Mouse (Mus musculus) layer of hippocampus, postnatal 36 days (tissue): ENCODE results near the gene Atp2c1. TPM values are rescaled to one million over a fixed set of nuclear protein-coding genes. Genes with fewer than 3 reads are reported as not detected.

Experiments
- DNase-seq, 2 experiments: peaks; one replicate each; pipeline ENCODE4 v3.0.0; 2022
- total RNA-seq, 2 experiments: library from RNA; stranded (reverse); gene quantifications; 2 replicates each; pipeline ENCODE4 v1.2.3; 2021

Atp2c1 gene
- total RNA-seq, 2 experiments from 2014 or later = 254 to 255 TPM

DNA sequence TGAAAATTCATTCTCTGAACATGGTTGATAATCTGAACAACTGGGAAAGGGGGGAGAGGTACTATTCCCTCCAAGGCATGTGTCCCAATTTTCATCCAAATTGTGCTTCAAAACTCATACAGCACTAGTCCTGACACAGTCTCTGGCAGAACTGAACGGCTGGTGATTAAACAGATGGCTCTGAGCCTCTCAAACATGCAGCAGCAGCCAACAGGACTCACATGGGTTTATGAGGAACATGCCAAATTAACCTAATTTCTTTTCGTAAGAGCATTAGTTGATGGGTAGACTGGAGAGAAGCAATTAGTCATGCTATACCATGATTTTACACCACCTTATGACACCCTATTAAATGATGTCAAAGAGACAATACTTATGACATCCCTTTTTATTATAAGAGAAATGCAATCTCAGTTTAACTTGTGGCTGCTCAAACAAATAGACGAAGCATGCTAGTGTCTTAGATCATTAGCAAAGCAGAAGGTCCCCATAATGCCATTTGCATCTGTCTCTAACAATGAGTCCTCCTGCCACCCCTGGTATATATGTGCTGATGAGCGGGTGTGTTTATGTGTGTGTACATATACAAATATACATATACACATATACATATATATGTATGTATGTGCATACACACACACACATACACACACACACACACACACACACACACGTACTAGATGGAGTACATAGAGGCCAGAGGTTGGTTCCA lies 163.4 kb downstream of the Atp2c1 start:
- peak; percentile 38 to 43 for DNase-seq

DNA sequence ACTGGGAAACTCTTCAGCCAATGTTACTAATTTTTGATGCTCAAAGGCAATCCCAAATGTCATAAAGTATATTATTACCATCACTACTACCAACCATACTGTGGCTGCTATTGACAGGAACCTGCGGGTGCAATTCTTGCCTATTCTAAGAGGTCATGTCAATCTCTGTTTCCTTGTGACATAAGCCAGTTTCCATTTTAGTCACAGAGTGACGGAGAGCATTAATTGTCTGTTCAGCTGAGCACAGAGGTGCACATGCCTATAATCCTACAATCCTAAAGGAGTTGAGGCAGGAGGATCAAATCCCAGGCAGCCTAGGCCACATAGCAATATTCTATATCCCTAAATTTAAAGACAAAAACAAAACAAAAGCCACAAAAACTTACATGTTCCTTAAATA lies 164.9 kb downstream of the Atp2c1 start:
- DNase-seq = no peak

Other genes with a start within 250 kb of the Atp2c1 start
- gene Aste1, start 131.9 kb downstream of the Atp2c1 start, total RNA-seq = 10 to 100 TPM in 1 of 2 experiments, 1 to 10 TPM in 1; 9.4 to 11.2 TPM
- gene Nek11, start 131.8 kb downstream of the Atp2c1 start, total RNA-seq = 1 to 10 TPM; 1.4 to 2.0 TPM
- 10 to 100 TPM; 44.8 to 46.1 TPM for gene Pik3r4, start 115.7 kb upstream of the Atp2c1 start, total RNA-seq